Mouse (Mus musculus): ENCODE measurements around the gene Tmem150a.
A peak's percentile ranks its signal among the peaks of the same experiment; 100 is the strongest.

The Tmem150a gene

DNA sequence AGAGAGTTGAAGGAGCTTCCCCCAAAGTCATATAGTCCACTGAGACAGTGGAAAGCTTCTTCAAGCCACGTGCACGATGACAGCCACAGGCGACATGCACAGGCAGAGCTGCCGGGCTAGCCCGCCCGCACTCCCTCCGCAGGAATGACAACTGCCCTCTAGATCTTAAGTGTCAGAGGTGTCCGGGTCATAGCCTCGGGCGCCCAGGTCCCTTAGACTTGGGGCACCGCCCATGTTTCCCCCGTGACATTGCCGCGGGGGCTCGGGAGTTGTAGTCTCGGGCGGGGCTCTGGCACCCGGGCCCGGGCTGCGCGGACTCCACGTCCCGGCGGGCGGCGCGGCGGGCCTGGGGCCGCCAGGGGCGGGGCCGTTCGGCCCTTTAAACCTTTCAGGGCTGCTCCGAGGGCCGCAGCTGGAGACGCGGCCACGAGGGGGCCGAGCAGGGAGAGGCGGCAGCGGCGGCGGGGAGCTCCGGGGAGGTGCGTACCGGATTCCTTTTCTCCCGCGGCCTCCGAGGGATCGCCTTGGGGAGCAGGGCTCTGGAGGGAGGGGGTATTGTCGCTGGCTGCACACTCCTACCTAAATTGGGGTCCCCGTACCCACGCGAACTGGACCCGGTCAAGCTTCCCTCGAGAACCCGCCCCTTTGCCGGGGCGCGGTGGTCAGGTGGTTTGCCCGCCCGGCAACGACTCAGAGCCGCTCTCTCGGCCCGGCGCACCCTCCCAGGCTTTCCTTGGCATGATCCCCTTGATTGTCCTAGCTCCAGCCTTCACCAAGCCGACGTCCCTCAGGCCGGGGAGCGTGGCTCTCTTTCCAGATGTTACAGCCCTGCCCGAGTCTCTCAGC, at the start of gene Tmem150a:
Gene Tmem150a, plus strand, starts transcription at position 382 of the 846 bp plus-strand sequence.
- DNase-seq (ENCODE audit: low spot score in 2 of 2): peak; percentile 61 to 67

DNA sequence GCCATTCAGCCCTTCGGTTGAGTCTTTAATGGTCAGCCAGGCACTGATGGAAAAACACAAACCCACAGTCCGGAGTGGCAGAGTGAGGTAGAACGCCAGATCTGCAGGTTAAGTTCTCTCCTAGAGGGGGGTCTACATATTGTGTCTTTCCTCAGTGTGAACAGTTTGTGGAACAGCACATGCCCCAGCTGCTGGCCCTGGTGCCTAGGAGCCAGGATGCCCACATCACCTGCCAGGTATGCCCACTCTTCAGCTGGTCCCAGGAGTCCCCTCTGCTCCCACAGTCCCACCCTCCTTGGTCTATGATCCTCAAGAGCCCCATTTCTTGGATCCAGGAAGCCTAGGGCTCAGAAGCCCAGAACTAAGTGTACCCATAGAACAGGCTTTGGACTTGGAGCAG, 43.0 kb upstream of the Tmem150a start:
- no peak for DNase-seq (ENCODE audit: low spot score in 2 of 2)

DNA sequence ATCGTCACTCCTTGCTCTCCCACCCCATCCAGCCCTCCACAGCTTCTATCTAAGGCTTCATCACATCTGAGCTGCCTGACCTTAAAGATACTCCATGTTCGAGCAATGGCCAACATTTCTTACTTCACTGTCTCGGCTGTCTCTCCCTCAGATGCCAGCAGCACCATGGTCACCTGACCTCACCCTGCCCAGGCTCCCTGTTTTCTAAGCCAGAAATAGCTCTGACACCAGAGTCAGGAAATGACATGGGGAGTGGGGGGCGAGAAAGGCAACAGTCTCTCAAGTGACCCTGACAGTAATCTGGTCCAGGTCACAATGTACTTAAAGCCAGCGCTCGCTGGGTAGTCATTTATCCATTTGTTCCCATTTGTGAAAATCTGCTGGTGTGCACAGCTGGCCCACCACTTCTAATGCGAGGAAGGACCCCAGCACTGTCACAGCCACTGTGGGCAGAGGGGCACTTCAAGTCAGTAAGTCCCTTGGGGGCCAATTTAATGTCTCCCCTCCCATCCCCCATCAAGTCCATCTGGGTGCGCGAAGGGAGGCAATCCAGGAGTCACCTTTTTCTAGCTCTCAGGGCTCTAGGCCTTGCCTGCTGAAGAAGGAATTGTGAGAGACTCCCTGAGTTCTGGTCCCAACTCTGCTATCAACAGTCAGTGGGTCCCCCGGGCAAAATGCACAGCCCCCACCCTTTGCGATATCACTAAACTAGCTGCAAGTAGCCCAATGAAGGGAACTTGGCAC, 42.0 kb upstream of the Tmem150a start:
- DNase-seq (ENCODE audit: low spot score in 2 of 2): no peak

DNA sequence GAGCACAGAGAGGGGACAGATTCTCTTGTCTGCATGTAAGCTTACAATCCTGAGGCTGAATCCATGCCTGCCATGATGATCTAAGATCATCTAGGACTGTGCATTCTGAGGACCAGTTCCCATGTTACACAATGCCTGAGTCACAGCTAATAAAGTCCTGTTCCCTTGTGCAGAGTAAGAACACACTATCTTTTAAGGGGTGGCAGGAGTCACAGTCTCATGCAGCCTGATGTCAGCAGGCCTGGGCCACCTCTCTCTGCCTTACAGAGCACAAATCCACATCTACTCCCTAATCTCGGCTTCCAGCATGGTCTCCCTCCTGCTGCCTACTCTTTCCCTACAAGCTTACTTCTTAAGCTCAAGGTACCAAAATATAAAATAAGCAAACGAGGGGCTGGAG, 39.9 kb upstream of the Tmem150a start:
- no peak for DNase-seq (ENCODE audit: low spot score in 2 of 2)

DNA sequence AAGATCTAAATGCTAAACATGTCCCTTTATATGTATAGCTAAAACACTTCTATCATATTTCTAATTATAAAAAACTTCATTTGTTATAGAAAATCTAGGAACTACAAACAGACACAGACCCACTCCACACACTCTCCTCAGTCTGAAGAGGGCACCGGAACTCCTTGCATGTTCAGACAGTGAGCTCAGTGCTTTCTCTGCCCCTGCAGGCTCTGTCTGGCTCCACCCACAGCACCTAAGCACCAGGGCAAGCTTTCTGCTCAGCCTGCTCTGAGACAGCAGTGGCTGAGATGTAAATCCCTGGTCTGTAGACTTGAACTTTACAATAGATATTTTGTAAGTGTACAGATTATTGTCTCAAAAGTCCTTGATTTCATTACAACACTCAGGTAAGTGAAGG, 39.2 kb upstream of the Tmem150a start:
- DNase-seq (ENCODE audit: low spot score in 2 of 2): no peak

DNA sequence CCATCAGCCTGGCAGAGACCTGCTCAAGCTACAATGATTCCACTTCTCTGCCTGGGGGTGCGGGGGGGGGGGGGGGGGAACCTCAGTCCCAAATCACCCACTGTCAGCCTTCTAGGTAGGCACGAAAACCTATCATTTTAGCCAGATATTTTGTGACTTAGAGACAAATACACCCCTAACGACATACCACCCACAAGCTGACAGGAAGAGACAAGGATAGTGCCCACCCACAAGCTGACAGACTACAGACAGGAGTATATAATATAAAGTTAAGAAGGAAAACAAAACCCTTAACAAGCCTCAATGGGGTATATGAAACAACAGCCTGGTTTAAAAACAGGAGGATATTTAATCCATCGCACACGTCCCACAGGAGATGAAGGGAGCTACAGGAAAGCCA, 36.8 kb upstream of the Tmem150a start:
- no peak for DNase-seq (ENCODE audit: low spot score in 2 of 2)

DNA sequence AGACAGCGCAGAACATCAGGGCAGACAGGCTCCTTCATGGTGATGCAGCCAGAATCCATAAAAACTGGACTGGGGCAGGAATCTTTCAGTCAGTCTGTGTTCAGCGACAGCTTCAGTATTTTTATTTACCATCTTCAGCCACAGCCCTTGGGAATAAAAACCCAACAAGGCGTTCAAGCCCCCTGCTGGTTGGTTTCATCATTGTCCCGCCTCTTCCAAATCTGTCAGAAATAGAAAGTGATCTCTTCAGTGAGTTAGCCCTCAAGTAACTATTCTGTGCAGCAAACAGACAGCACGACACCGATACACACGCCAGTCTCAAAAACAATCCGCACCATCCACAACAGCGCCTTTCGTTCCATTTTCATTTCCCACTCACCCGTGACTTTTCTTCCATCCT, 36.2 kb upstream of the Tmem150a start:
- no peak for DNase-seq (ENCODE audit: low spot score in 2 of 2)

DNA sequence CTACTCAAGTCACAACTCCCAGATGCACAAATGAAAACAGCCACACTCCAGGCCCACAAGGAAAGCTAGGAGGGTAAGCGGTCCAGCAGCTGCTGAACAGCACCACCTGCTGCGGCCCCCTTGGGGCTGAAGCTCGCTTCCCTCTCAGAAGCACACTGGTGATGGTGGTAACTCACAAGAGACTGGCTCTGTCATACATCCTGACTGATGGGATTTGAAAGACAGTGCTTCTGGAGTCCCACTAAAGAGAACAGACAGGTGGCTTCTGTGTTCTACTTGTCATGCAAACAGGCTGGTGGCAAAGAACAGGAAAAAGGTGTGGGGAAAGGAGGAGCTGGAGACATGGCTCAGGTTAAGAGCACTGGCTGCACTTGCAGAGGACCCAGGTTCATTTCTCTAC, 32.3 kb upstream of the Tmem150a start:
- no peak for DNase-seq (ENCODE audit: low spot score in 2 of 2)

DNA sequence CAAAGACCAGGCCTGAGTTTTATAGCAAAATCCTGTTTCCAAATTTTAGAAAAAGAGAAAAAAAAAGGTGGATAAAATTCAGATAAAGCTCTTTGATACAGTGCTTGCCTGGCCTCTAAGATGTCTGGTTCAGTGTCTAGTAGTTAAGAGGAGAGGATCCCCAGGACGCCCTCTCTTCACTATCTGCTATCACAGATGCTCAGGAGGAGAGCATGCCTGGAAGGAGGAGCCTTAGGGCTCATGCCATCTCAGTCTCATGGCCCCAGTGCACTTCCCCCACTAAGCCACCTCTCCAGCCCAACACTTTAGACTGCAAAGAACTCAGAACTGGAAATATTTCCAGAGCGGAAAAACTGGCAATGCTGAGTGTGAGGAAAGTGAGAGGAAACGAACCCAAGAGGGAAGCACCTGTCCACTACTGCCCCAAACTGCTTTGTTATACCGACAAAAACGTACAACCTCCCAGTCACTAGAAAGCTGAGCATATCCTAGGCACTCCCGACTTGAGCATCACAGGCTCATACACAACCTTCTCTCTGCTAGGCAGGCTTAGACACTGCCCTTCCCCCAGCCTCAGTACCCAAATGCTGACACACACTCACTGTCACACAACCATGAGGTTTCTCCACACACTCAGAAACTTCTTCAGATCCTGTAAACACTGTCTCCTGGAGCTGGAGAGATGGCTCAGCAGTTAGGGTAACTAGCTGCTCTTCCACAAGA, 31.3 kb upstream of the Tmem150a start:
- no peak for DNase-seq (ENCODE audit: low spot score in 2 of 2)

DNA sequence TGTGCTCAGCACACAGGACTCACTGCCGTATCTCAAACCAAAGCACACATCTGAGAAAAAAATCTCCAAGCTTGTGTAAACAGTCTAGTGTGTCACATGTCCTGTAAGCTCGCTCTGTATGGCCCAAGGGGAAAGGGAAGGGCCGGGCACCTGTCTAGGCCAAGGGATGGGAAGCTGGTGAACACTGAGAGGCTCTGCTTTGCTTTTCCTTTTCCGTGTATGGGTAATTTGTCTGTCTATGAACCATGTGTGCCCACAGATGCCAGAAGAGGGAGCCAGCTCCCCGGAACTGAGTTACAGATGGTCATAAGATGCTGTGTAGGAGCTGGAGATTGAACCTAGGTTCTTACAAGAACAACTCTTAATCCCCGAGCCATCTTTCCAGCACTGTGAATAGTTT, 29.0 kb upstream of the Tmem150a start:
- peak in 1 of 2 experiments; percentile 28 for DNase-seq (ENCODE audit: low spot score in 2 of 2)

DNA sequence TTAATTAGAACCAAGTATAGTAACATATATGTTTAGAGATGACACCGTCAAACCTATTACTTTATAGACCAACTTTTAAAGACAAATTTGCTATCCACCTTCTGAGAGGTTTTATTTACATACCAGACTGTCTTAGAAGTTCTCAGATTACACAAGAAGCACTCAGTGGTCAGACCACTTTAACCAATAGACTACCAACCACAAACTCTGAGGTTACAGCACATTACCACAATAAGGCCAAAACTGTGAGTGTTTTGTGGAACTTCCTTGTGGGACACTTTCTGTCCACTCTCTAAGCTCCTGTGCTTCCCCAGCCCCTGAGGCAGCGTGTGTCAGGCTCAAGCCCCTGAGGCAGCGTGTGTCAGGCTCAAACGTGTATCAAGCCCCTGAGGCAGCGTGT, 26.2 kb upstream of the Tmem150a start:
- DNase-seq (ENCODE audit: low spot score in 2 of 2): no peak

DNA sequence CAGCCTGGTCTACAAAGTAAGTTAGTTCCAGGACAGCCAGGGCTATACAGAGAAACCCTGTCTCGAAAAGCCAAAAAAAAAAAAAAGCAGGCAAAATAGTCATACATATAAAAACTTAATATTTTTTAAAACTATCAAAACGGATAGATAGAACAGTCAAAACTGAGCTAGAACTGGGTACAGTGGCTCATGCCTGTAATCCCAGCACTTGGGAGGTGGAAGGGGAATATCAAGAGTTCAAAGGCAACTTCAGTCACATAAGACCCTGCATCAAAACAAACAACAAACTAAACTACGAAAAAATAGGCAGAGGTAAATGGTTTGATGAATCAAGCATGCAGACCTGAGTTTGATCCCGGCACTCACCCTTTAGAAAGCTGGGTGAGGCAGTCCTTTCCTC, 25.1 kb upstream of the Tmem150a start:
- DNase-seq (ENCODE audit: low spot score in 2 of 2): no peak

DNA sequence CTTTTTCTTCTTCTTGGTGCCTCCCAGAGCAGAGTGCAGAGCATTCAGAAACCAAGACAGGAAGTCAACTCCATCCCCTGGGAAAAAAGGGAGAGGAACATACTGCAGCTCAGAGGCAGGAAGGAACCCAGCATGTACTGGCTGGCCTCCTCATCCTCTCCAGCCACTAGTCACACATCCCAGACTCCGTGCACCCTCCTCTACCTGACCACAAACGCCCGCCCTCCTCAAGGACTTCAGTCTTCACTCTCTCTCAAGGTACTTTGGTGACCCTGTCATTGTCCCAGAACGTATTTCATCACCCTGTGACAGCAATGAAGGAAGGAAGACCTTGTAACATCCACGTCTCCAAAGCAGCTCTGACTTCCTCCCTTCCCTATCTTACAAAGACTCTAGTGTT, 22.1 kb upstream of the Tmem150a start:
- DNase-seq (ENCODE audit: low spot score in 2 of 2): no peak

DNA sequence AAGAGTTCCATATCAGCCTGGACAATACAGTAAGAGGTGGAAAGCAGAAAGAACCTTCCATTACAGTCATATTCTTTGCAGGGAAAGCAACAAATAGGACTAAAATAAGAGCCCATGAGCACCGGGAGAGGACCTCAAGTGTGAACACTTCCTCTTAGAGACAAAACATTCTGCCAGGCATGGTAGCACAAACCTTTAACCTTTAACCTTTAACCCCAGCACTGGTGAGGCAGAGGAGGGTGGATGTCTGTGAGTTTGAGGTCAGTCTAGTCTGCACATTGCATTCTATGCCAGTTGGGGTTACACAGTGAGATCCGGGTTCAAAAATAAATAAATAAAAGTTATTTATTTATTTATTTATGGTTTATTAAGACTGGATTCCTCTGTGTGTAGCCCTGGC, 14.8 kb upstream of the Tmem150a start:
- DNase-seq (ENCODE audit: low spot score in 2 of 2): no peak

DNA sequence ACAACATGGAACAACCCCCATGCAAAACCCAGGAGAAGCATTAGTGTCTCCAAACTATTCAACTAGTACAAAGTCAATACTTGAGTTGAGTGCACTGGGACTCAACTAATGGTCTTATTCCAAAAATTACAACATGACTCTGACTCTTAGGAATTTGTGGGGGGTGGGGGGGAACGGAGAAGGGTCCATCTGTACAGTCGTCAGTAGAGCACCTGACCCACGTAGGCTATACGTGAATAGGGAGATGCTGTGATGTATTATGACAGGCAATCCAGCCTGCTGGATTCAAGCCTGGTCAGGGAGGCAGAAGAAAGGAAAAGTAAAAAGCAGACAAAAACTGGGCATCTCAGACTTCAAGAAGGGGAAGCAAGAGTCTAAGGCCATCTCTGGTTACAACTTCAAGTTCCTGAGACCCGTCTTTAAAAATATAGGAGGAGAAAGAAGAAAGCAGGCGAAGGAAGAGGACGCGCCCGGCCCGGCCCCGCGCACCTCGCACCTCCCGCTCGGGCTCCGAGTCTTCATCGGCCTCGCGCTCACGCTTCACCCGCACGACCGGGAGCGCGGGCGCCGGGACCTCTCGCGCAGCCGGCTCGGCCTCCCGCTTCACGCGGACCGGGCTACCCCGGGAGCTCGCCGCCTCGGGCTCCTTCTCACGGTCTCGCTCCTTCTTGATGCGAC, 10.7 kb upstream of the Tmem150a start:
- no peak for DNase-seq (ENCODE audit: low spot score in 2 of 2)

DNA sequence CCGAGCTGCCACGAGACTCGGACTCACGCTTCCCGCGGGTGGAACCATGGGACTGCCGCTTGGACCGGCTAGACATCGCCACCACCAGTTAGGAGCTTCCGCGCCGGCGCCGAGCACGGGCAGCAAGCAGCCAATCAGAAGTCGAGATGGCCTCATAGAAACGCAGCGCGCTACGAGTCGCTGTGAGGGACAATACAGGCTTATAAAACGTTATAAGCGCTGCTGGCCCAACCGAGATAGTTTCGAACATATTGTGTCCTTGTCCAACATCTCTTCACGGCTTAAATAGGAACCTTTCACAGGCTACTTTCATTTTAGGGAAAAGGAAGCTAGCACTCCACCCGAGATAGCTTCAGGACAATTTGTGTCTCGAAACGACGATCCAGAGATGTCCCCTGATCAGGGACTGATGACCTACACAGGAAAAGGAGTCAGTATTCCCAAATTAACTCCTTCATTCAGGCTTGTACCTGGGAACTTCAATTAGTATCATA, 10.1 kb upstream of the Tmem150a start, which contains the start of gene Usp39:
Gene Usp39, minus strand, starts transcription at position 111 of the 494 bp plus-strand sequence.
- DNase-seq (ENCODE audit: low spot score in 2 of 2): peak; percentile 83 to 89

DNA sequence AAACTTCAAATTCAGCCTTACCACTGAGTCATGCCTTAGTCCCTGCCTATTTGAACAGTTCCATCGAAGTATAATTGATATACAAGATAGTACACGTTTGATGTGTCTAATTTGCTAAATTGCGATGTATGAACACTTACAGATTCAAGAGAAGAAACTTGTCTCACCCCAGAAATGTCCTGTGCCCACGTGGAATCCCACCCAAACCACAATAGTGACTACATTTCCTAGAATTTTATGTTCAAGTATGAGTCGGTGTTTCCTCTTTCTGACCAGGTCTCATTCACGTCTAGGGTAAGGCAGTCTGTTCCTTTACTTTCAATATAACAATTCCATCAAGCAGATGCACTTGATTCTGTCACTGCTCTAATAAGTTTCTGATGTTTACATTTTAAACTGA, 9.6 kb upstream of the Tmem150a start:
- DNase-seq (ENCODE audit: low spot score in 2 of 2): no peak

DNA sequence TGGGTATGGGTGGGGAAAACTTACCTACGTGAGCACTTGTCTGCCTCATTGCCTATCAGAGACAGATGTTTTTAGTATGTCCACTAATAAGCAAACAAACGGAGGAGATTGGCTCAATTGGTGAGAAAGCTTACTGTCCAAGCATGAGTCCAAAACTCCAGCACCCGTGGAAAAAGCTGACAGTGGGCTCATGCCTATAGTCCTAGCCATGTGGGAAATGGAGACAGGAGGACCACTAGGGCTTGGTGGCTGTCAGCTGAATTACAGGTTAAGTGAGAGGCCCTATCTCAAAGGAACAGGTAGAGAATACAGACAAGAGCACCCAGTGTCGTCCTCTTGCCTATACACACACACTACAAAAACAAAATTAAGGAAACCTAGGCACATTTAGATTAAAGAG, 9.0 kb upstream of the Tmem150a start:
- DNase-seq (ENCODE audit: low spot score in 2 of 2): no peak

DNA sequence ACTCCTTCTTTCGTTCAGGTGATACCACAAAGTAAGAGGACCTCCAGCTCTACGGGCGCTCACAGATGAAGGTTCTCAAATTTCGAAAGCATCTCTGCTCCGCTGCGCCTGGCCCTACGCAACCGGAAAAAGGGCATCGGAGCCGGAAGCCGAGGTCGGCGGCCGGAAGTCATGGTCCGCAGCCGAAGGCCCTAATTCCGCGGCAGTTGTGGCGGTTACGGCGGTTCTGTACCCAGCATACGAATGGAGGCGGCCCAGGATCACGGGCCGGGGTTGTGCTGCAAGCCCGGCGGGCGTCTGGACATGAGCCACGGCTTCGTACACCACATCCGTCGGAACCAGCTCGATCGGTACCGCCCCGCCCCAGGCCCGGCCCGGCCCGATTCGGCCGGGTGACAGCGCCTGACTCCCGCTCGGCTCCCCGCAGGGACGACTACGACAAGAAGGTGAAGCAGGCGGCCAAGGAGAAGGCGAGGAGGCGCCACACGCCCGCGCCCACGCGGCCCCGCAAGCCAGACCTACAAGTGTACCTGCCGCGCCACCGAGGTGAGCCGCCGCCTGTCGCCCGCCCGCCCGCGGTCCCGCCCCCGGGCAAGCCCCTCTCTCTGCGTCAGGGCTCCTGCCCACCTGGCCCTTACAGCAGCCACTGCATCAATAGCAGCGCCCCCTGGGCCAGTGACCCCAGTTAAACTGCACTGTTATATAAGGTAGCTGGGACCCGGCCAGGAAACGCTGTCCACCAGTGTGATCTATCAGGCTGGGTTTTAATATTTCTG, 7.9 kb upstream of the Tmem150a start, which contains the start of gene 0610030E20Rik:
Gene 0610030E20Rik, plus strand, starts transcription at position 152 of the 776 bp plus-strand sequence.
- peak; percentile 72 to 75 for DNase-seq (ENCODE audit: low spot score in 2 of 2)

DNA sequence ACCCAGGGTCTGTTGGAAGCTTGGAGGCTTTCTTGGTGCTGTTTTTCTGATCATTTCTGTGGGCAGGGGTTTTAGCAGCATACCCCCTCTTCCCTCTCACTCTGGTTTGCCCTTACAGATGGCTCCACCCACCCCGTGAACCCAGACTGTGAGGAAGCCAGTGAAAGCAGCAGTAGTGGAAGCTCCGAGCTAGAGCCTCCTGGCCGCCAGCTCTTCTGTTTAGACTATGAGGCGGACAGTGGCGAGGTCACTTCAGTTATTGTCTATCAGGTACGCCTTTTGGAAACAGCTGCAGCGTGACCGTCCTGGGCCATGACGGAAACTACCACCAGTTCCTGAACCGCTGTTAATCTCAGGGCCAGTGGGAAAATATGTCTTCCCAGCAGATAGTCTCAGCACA, 6.8 kb upstream of the Tmem150a start:
- DNase-seq (ENCODE audit: low spot score in 2 of 2): no peak

DNA sequence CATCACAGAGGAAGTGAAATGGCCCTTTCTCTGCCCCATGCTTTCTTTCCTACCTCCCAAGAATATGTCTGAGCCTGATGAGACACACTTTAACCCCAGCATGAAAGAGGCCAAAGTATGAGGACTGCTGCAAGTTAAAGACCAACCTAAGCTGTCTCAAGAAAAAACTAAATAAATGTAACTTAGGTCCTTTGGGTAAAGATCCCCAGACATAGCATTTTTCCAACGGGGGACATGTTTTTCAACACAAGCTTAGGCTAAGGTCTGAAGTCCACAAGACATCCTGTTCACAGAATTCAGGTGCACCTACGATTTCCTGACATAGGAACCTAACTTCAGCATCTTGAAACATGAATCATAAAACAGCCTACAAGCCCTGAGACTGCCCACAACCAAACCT, 5.0 kb upstream of the Tmem150a start:
- no peak for DNase-seq (ENCODE audit: low spot score in 2 of 2)

Measured in natural killer cell, adult 2 months (primary cell).